Comparison of ENCODE assay signal across 8 mouse cellular contexts in the genomic region with DNA sequence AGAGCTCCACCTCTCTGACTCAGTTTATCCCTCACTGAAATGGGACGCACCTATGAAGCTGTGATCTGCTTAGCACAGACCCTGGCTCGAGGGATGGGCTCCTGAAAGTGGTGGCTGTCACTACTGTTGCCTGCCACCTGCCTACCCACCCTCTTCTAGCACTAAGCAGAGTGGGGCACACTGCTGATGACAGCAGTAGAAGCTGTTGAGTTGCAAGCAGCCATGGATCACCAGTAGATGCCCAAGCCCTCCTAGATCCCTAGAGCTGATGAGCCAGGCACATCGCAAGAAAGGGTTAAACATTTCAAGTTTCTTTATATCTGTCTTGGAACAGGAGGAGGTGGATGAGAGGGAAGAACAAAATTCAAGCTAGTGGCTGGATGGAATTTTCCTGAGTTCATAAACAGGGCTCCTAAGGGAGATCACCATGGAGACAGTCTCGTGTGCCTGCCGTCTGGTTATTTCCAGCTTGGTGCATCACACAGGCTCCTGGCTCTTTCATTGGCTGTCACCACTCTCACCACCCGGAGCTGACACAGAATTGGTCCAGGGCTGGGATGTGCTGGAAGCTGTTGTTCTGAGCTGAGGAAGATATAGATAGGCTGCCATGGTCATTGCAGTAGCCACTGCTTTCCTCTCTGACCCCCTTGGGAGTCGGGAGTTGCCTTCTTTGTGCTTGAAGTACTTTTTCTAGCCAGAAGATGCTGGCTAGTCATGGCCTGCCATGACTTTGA. TPM values are rescaled to one million over a fixed set of nuclear protein-coding genes. Genes with fewer than 3 reads are reported as not detected.
DNase-seq lines count a peak whose midpoint lies in the region.

No protein-coding gene starts in this region.

- peaks cover 79% of the 10 kb centered on the region for H3K4me1 ChIP-seq in hindbrain, embryonic 10.5 days (replicated peaks)

- peak overlapping the region; percentile 22; the same call in 1 of the 2 replicates for H3K4me3 ChIP-seq in hindbrain, embryonic 10.5 days

- H3K36me3 ChIP-seq in hindbrain, embryonic 10.5 days = no peaks in the 10 kb centered on the region

- H3K27me3 ChIP-seq in hindbrain, embryonic 10.5 days (ENCODE audit: insufficient read depth, poor library complexity, severe bottlenecking) = no peaks in the 10 kb centered on the region

- no peaks in the 10 kb centered on the region for H3K9me3 ChIP-seq in hindbrain, embryonic 10.5 days

- 49% methylated on average over 7 of the region's 7 CpGs for WGBS in hindbrain, embryonic 10.5 days

- H3K27ac ChIP-seq in hindbrain, embryonic 10.5 days = peak overlapping the region; percentile 88

- DNase-seq in Muller cell, postnatal 12 days (ENCODE audit: inconsistent ontology term) = peak; percentile 91
- peak; percentile 79 for DNase-seq in cerebellum, adult 8-10 months
- peak; percentile 95 to 96 for DNase-seq in frontal cortex, adult 2 months (ENCODE audit: extremely low spot score in 1 of 2, low spot score in 1 of 2)
- peak; percentile 74 for DNase-seq in hindbrain, embryonic 10.5 days (ENCODE audit: low spot score)
- DNase-seq in layer of hippocampus, adult 9-10 months (ENCODE audit: low spot score) = peak; percentile 84
- peak; percentile 86 for DNase-seq in lung, postnatal 10 days
- peak; percentile 96 for DNase-seq in skeletal muscle tissue, adult 2 months (ENCODE audit: low read depth, low spot score)
- DNase-seq in thymus, postnatal 14 days = no peak

RNA-seq across cellular contexts. Expression of a gene that starts 40.7 kb away (rescaled TPM):
- polyA plus RNA-seq in frontal cortex, adult 2 months (2012; rRNA removed) = 111 and 120 TPM in 2 replicates
- 68.2 and 69.5 TPM in 2 replicates for polyA plus RNA-seq in hindbrain, embryonic 10.5 days (2016; fragmentation: Nextera tagmentation; extraction: Ambion mirVana)
